Mouse (Mus musculus) testis, postnatal 10 days (tissue): ENCODE measurements around the gene Rnf212.

ENCODE experiments used
- DNase-seq: peaks from one replicate; pipeline ENCODE4 v3.0.0; 2021; ENCODE audit warnings: low spot score

Gene Rnf212

DNA sequence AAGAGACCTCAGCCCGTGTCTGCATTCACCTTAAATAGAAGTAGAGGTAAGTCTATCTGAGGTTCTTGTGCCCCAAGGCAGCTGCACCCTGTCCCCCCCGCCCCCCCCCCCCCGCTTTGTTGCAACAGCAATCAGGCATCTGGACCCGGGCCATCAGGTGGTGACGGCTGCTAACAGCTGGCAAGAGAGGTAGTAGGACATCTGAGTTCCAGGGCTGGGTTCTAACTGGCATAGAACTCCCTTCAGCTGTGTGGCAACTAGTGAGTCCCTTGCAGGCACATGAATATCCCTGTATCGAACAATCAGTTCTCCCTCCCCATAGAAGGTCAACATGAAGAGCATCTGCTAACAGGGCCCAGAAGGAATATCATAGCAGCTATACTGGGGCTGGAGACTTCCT is 62.8 kb downstream of the Rnf212 start:
- no peak for DNase-seq

DNA sequence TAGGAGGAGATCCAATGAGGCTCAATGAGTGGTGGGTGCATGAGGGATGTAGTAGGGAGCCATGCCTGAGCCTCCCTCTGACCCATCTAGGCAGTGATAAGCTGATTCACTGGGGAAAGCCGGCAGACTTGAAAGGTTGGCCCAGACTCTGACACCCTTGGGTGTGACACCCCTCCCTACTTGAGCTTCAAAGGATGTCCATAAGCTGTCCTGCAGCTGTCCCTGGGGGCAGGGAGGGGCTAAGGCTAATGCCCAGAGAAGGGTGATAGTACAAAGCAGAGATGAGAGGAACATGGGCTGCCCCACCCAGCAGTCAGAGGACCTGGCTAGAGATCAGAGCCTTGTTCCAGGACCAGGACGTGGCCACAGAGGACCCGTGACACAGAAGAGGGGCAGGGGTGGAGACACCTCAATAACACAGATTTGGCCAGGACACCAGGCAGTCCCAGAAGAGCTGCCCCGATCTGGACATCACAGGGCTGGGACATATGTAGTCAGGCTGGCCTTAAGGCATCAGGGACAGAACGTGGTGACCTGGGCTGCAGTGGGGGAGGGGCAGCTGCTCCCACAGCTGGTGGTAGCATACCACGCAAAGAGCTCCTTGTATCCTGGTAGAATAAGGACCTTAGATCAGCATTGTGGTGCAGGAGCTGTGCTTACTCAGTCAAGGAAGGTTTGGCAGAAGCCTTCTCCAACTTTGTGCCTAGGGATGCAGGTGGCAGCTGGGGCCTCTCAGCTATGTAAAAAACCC is 65.6 kb downstream of the Rnf212 start:
- no peak for DNase-seq

DNA sequence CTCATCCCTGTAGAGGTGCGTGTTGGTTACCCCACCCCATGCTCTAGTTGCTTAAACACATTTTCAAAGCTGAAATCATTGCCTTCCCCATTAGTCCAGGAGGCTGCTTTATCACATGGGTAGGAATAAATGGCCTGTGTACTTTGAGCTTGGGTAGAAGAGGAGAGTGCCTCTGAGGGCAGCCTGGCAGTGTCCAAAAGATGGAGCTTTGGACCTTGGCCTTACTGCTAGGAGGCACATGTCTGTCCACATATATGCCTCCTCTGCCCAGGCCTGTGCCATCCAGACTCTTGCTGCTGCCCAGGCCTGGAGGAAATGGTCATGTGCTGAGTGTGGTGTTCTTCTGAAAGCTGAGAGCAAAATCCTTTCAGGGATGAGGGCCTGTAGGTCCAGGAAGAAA is 66.4 kb downstream of the Rnf212 start:
- no peak for DNase-seq

DNA sequence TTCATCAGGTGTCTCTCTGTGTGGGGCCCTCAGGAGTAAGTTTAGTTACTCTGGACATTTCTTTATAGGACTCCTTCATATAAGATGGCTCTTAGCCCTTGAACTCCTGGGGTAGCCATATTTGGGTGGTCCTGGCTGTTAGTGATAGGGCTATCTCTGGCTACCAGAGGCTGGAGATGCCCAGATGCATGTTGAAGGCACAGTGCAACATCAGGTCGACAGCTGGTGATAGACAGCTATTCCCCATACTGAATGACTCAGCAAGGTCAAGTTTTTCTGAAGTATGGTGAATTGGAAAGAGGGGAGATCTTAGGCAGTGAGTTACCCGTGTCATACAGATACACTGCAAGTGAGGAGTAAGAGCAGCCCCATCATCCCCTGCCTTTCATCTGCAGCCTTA is 67.0 kb downstream of the Rnf212 start:
- no peak for DNase-seq

DNA sequence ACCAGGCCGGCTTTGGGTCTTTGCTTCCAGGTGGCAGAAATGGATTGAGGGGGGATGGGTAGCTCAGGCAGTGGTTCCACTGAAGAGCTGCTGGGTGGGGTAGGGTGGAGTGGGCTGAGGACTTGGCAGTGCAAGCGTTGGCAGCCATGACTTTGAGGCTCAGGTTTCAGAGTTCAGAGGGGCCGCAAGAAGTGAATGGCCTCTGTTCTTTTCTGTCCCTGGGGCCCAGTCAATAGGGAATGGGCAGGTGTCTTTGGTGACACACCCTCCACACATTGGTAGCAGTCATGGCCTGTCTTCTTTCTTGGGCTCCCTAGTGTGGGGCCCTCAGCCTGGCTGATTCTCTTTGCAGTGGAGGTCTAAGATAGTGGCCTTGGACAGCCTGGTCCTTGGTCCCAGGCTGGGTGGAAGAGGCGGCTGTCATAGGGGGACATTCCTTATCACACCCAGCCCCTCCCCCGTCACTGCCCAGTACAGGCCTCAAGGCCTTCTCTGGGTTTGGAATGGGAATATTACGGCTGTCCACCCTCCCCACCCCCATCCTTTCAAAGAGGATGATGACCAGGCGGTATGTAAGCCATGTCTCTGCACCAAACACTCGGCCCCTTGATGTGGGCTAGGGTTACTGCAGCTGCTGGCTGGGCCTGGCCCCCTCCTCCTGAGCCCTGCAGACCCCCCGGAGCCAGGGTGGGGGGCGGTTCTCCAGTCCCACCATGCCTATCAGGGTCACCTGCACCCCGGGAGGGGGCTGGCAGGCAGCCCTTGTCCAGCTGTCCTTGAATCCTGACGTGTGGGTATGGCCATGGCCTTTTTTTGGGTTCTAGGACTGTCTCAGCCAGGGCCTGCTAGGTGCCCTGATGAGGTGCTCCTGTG is 70.8 kb downstream of the Rnf212 start:
- DNase-seq, result no peak

DNA sequence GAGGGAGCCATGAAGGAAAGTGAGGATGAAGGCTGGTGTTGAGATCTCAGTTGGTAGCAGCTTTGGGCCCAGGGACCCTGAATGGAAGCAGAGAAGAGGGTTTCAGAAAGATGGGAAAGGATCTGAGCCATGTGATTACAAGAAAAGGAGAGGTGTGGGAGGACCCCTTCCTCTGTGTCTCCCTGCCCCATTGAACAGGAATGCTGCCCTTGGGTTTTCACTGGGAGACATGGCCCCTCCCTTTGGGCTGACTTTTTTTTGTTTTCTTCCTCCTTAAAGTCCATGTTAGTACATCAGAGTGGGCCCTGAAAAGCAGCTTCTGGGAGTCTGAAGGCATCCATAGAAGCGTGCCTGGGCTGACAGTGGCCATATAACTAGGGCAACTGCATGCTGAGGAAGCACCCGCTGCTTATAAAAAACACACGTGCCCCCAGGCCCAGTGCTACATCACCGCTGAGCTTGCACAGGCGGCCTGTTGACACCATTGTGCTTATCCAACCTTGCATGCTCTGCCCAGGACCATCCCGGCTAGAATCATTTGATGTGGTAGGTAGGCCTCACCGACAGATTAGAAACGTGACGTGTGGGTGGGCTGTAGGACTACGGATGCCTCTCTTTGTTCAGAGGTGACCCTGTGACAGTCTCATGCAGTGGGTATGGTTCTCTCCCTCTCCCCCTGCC is 73.3 kb downstream of the Rnf212 start:
- DNase-seq, result no peak

DNA sequence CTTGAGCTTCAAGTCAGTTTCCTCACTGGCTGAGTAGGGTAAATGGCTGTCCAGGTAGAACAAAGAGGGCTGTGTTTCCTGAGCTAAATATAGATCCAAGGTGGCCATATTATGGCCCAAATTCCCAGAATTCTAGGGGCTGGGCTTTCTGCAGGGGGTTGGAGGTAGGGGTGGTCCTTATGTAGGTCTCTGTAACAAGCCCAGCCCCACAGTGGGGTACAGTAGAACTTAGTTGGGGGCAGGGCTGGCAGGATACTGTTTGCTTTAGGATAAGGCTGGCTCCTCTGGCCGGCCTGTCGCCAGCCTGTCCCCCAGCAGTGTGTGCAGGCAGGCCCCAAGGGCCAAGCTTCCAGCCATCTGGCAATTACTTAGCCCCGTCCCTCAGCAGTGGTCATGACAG is 74.4 kb downstream of the Rnf212 start:
- DNase-seq, result no peak

DNA sequence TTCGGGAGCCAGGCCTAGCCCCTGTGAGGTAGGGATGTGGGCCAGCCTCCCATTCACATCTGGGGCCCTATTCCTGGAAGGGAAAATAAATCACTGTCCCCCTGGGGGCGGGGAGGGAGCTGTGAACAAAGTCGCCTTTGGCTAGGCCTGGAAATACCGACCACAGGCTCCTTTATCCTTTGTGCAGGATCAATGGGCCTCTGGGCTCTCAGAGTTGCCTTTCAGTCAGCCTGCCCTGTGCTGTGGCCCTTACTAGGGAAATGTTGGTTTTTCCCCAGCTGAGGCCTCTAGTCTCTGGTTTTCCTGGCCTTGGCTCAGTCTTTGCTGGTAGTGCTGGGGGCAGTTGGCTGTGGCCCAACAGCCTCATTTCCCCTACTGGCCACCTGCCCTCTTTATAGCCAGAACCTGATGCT is 77.4 kb downstream of the Rnf212 start:
- DNase-seq, result no peak

DNA sequence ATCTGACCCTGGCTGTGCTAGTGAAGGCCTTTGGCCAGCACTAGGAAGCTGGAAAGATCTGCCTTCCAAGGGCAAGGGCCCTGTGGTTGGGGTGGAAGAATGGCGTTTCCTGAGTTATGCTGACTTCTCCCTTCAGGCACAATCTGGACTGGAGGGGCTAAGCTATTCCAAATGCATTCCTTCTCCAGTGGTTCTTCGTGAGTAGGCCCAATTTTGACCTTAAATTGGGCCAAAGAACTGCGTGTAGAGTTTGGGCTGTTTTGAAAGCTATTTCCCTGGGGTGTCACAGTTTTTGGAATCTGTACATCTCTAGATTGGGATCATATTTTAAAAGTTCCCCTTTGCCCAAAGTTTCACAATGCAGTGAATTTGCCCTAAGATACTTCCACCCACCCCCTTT is 78.2 kb downstream of the Rnf212 start:
- DNase-seq, result no peak

DNA sequence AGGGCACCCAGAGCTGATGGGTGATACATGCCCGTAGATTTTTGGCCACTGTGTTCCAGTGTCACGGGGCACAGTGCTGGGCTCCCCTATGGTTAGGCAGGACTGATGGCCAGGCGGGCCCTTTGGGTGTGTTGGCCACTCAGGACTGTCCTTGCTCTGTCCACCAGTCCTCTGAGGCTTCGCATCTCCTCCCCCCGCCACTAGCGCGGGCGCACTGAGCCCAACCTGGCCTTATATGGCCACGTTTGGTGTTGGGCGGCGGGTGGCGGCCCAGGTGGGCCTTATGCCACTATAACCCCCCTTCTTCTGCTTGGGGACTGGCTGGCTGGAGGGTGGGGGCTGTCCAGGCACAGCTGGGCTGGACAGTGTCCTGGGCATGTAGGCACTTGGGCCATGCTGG is 78.9 kb downstream of the Rnf212 start:
- no peak for DNase-seq

DNA sequence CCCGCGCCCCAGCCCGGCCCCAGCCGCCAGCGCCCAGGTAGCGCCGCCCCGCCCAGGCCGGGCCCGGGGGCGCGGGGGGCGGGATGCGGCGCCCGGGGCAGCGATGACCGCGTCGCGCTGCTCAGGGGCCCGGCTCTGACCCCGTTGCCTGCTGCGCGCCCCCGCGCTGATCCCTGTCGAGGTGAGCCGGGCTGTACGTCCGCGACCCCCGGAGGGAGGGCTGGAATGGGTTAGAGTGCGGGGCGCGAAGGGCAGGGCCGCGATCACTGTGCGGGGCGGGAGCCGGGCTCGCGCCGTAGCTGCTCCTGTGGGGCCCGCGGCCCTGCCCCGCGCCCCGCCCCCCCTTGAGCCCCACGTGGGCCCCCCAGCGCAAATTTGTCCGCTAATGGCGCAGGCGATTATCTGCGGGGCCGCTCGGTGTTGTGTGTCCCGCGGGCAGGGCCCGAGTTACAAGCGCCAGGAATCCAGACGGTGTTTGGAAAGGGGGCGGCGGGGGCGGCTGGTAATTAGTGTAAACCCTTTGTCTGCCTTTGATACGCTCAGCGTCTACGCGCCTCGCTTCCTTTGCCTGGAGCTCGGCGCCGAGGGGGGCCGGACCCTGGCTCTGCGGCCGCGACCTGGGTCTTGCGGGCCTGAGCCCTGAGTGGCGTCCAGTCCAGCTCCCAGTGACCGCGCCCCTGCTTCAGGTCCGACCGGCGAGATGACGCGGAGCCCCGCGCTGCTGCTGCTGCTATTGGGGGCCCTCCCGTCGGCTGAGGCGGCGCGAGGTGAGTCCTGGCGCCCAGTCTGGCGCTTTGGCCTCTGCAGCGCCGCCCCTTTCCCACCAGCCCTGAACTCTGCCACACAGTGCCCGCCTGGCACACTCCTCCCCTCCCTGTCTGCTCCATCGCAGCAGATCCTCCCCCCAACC is 80.2 kb downstream of the Rnf212 start:
- DNase-seq, result peak; percentile 70

DNA sequence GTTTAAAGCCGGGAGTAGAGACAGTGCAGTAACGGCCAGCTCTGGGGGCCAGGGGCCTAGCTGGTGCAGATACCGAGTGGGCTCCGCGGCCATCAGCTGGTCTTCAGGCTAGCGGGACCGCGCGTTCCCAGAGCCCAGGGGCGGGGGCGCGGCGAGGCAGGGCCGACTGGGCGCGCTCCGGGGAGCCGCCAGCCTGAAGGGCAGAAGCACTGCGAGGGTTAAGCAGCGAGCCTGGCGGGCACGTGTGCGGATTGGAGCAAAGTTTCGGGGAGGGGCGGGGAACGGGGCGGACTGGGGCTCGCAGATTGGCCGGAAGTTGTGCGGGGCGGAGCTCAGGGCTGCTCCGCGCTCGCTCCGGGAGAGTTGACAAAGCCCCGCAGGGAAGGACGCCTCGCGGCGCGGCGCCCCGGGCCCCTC is 80.9 kb downstream of the Rnf212 start:
- DNase-seq, result peak; percentile 92

DNA sequence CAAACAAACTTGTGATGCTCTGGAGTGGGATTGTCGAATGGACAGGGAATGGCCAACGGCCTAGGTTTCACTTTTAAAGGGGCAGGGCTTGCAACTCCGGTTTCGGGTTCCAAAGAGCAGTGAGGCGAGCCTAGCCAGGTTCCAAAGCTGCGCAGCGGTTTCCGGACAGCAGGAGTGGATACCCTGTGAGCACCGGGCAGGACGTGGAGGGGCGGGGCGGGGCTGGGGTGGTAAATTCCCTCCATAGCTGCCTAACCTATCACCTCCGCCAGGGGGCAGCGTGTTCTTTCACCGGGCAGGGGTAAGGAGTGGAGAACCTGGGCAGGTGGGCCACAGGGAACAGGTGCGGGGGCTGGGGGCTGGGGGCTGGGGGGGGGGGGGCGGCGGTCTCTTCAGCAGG is 82.5 kb downstream of the Rnf212 start, which contains the start of gene Fgfrl1:
Gene Fgfrl1 (plus strand): TSS at position 112 of the 400 bp plus-strand sequence.
- DNase-seq, result peak; percentile 82

DNA sequence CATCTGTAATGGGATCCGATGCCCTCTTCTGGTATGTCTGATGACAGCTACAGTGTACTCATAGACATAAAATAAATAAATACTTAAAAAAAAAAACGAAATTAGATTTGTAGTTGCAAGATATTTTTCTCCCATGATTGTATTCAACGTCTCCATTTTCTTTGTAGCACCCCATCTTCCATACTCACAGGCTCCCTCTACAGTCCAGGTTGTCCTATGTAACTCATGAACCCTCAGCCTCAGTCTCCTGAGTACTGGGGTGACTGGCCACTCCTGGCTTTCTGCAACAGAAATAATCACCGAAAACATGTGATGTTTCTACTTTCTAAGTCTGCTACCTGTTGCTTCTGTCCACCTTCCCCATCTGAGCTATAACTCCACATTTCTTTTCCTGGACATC is 83.6 kb downstream of the Rnf212 start:
- no peak for DNase-seq

DNA sequence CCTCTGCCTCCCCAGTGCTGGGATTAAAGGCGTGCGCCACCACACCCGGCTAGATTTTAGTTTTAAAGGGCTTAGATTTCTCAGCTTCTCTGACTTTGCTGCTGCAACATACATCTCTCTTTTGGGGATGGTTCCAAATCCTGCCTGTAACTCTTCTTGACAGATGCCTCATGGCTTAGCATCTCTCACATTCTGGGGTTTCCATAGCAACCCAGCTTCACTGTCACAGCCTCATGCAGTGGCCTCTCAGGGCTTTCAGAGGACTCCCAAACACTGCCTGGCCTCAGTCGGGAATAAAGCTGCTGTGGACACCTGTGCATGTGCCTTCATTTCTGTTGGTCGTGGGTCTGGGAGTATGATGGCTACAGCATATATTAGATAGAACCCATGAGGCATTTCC is 85.7 kb downstream of the Rnf212 start:
- no peak for DNase-seq

DNA sequence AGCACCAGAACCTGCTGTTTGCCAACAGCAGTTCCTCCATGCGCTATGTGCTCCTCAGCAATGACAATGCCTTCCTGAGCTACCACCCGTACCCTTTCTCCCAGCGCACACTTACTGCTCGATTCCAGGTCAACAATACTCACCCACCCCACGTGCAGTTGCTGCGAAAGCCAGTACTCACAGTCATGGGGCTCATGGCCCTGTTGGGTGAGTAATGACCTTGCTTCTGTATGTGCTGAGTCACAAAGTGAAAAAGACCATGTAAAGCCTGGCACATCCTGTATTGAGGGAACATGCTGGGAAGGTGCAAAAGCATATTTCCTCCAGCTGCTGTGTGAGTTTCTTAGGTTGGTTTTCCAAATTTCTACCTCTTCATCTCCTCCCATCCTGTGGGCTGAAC is 93.9 kb downstream of the Rnf212 start:
- no peak for DNase-seq

DNA sequence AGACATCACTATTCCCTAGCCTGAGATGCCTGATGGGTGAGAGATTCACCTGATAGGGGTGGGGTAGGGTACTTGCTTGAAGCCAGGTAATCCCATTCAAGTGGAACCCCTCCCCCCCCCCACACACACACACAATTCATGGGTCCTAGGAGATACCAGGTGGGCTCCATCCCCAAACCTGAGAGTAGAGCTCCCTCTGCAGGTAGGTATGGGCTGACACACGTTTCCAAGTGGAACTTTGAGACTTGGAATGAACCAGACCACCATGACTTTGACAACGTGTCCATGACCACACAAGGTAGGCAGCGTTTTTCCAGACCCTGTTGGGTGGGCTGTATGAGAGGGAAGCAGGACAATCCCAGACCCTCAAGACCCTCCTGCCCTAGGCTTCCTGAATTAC is 94.9 kb downstream of the Rnf212 start:
- no peak for DNase-seq
